Mouse (Mus musculus) gastrocnemius, postnatal 10 days (tissue): Measurements from ENCODE around the gene Gfod2. TPM values are rescaled to one million over a fixed set of nuclear protein-coding genes. Genes with fewer than 3 reads are reported as not detected.

Experiments used
- DNase-seq: peaks from one replicate; pipeline ENCODE4 v3.0.0; 2021; ENCODE audit warnings: mixed read lengths
- total RNA-seq, 2 experiments: library from RNA; stranded (reverse); gene quantifications; 2 replicates each; pipeline ENCODE4 v1.2.3; 2021

Gfod2 gene
- total RNA-seq, 2 experiments from 2014 or later = 6.5 to 7.6 TPM

GRCm38 (mm10) chr8:105768485-105769257 is 10.2 kb upstream of the Gfod2 start:
- no peak for DNase-seq

- no peak for DNase-seq
Measured at GRCm38 (mm10) chr8:105757796-105758276, 628 bp downstream of the Gfod2 start.

GRCm38 (mm10) chr8:105754688-105755087 is 3.8 kb downstream of the Gfod2 start:
- no peak for DNase-seq

- DNase-seq = no peak
Measured at GRCm38 (mm10) chr8:105753916-105754315, 4.5 kb downstream of the Gfod2 start.

GRCm38 (mm10) chr8:105750606-105751005 is 7.9 kb downstream of the Gfod2 start:
- DNase-seq = peak; percentile 64

- no peak for DNase-seq
Measured at GRCm38 (mm10) chr8:105743301-105743700, 15.2 kb downstream of the Gfod2 start.

GRCm38 (mm10) chr8:105739216-105739615 is 19.2 kb downstream of the Gfod2 start:
- no peak for DNase-seq

- DNase-seq = no peak
Measured at GRCm38 (mm10) chr8:105732186-105732585, 26.3 kb downstream of the Gfod2 start.

- DNase-seq = no peak
Measured at GRCm38 (mm10) chr8:105727397-105728124, 30.9 kb downstream of the Gfod2 start.

- no peak for DNase-seq
Measured at GRCm38 (mm10) chr8:105725726-105726125, 32.7 kb downstream of the Gfod2 start.

GRCm38 (mm10) chr8:105722861-105723260 is 35.6 kb downstream of the Gfod2 start:
- DNase-seq = no peak

GRCm38 (mm10) chr8:105719637-105720036 is 38.8 kb downstream of the Gfod2 start:
- DNase-seq = no peak

- no peak for DNase-seq
Measured at GRCm38 (mm10) chr8:105716302-105716945, 42.0 kb downstream of the Gfod2 start.

- no peak for DNase-seq
Measured at GRCm38 (mm10) chr8:105715042-105715441, 43.4 kb downstream of the Gfod2 start.

GRCm38 (mm10) chr8:105714139-105714538 is 44.3 kb downstream of the Gfod2 start:
- DNase-seq = peak; percentile 94

- DNase-seq = no peak
Measured at GRCm38 (mm10) chr8:105712286-105712685, 46.2 kb downstream of the Gfod2 start.

GRCm38 (mm10) chr8:105709317-105709716 is 49.1 kb downstream of the Gfod2 start:
- DNase-seq = no peak

GRCm38 (mm10) chr8:105708675-105709074 is 49.8 kb downstream of the Gfod2 start:
- DNase-seq = no peak

- DNase-seq = peak; percentile 66
Measured at GRCm38 (mm10) chr8:105707498-105708403, 50.7 kb downstream of the Gfod2 start, which contains the start of the genes 4933405L10Rik and Enkd1. Gene 4933405L10Rik (plus strand): TSS chr8:105707655. Gene Enkd1 (minus strand): TSS chr8:105708210.

- no peak for DNase-seq
Measured at GRCm38 (mm10) chr8:105706426-105706825, 52.0 kb downstream of the Gfod2 start.

- no peak for DNase-seq
Measured at GRCm38 (mm10) chr8:105704955-105705354, 53.5 kb downstream of the Gfod2 start.
